Mouse (Mus musculus) heart, embryonic 15.5 days (tissue): ENCODE data around the gene Rpa2. TPM values are rescaled to one million over a fixed set of nuclear protein-coding genes. Genes with fewer than 3 reads are reported as not detected.
"Not testable (repeated sequence)": the region's sequence is repeated elsewhere in the genome, so short reads cannot be mapped to it uniquely, and the experiment has no call there.

ENCODE experiments used
- ATAC-seq: fragments of 200-750 bp; cut with Nextera tagmentation; replicated peaks from 2 replicates; pipeline ENCODE4 v1.8.0; 2017; ENCODE audit warnings: low read depth, moderate TSS enrichment; ENCODE audit not compliant: insufficient number of reproducible peaks, insufficient read depth, low FRiP score
- H3K27ac ChIP-seq: fragments of 300-500 bp; sonication (generic); 2 replicates; pipeline ENCODE4 v1.5.1; 2015; ENCODE audit warnings: mild to moderate bottlenecking, inconsistent platforms
- H3K27me3 ChIP-seq: fragments of 300-500 bp; sonication (generic); 2 replicates; pipeline ENCODE4 v1.6.1; 2015; ENCODE audit warnings: inconsistent platforms
- H3K36me3 ChIP-seq: fragments of 300-500 bp; sonication (generic); 2 replicates; pipeline ENCODE4 v1.6.1; 2015; ENCODE audit warnings: mild to moderate bottlenecking, inconsistent platforms
- H3K4me1 ChIP-seq: fragments of 300-500 bp; sonication (generic); replicated peaks from 2 replicates; pipeline ENCODE4 v1.6.1; 2015; ENCODE audit warnings: inconsistent platforms
- H3K4me2 ChIP-seq: fragments of 300-500 bp; sonication (generic); 2 replicates; pipeline ENCODE4 v1.6.1; 2015; ENCODE audit warnings: inconsistent platforms, mild to moderate bottlenecking, moderate library complexity
- H3K4me3 ChIP-seq: fragments of 300-500 bp; sonication (generic); 2 replicates; pipeline ENCODE4 v1.5.1; 2015; ENCODE audit warnings: mild to moderate bottlenecking, inconsistent platforms
- H3K9ac ChIP-seq: fragments of 300-500 bp; sonication (generic); 2 replicates; pipeline ENCODE4 v1.6.1; 2015; ENCODE audit warnings: mild to moderate bottlenecking, inconsistent platforms
- H3K9me3 ChIP-seq: fragments of 300-500 bp; sonication (generic); replicated peaks from 2 replicates; pipeline ENCODE4 v1.6.1; 2016; ENCODE audit warnings: inconsistent platforms
- WGBS: fragments of 180-500 bp; shearing (Covaris S2); methylation state at CpG from one replicate; pipeline ENCODE4 v1.1.7; 2015; ENCODE audit warnings: mixed read lengths; 5-methylcytosine and 5-hydroxymethylcytosine counted together
- polyA plus RNA-seq: library from polyadenylated mRNA; unstranded; fragments of >200 nt; fragmentation: Nextera tagmentation; extraction: Ambion mirVana; gene quantifications from 2 replicates; pipeline ENCODE4 v1.2.1, GENCODE M21; 2015

The Rpa2 gene
- polyA plus RNA-seq = 60.8 and 71.2 TPM in 2 replicates

DNA sequence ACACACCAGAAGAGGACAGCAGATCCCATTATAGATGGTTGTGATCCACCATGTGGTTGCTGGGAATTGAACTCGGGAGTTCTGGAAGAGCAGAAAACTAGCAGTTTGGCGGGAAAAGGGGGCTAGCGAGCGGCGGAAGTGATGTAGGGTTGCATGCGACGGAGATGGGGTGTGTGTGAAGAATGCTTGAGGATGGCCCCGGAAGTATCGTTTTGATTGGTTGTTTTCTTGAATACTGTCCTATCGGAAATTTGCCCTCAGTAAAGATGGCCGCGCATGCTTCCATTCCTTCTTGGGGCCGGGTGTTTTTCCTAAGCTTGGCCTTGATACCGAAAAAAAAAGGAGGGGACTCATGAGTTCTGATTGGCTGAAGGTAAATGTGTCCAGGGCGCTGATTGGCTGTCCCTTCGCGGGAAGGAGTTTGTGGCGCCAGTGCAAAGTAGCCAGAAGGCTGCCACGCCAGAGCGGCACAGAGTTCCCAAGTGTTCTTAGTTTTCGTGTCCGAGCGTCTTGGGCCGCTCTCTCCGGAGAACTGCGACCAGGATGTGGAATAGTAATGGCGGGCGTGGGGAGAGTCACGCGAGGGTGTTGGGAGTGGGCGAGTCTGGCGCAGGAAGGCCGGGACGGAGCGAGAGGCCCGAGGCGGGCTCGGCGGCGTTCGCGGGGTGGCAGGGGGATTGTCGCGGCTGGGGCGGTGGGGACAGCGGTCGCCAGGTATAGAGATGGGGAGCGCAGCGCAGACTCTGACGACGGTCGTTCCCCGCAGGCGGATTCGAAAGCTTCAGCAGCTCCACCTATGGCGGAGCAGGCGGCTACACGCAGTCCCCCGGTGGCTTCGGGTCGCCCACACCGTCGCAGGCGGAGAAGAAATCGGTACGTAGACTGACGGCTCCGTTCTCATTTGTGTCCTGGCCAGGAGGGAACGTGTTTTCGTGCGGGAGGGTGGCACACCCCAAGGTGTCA lies at the start of gene Rpa2:
TSS of gene Rpa2 (plus strand) at position 419 of the 963 bp plus-strand sequence.
- H3K27ac ChIP-seq = peak within 1 kb of the TSS; percentile 76
- peak within 1 kb of the TSS; percentile 87 for H3K9ac ChIP-seq
- under 1% methylated on average over 71 of the region's 71 CpGs for WGBS
- peak; percentile 95 for ATAC-seq
- peaks cover 10% of the 10 kb centered on the region for H3K4me1 ChIP-seq
- H3K4me3 ChIP-seq = peak within 1 kb of the TSS; percentile 87
- H3K4me2 ChIP-seq = peak within 1 kb of the TSS; percentile 90
- H3K36me3 ChIP-seq = peaks cover 28% of the 10 kb centered on the region
- H3K27me3 ChIP-seq = no peaks in the 10 kb centered on the region
- H3K9me3 ChIP-seq = no peaks in the 10 kb centered on the region

DNA sequence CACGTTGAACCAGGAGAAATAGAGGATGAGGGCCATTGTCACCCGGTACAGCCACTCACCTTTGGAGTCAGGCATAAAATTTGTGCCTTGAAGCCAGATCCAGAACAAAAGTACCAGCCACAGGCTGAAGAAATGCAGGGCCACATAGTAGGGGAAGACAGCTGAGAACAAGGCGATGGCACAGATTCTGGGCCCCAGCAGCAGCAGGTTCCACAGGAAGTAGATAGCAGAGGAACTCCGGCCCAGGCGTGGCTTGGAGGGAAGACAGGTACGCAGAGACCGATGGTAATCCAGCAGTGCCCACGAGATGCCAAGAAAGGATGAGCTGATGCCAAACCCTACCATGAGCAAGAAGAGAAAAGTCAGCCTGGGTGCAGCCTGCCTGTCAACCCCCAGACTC lies 39.9 kb upstream of the Rpa2 start:
- H3K9ac ChIP-seq = no peak overlapping the region
- no peak overlapping the region for H3K4me2 ChIP-seq
- H3K4me1 ChIP-seq = peaks cover 16% of the 10 kb centered on the region
- H3K36me3 ChIP-seq = peaks cover under 1% of the 10 kb centered on the region; the same call in 1 of the 2 replicates
- no peak for ATAC-seq
- WGBS = 77% methylated on average over 8 of the region's 8 CpGs
- H3K27ac ChIP-seq = no peak overlapping the region
- no peaks in the 10 kb centered on the region for H3K27me3 ChIP-seq
- H3K4me3 ChIP-seq = no peak overlapping the region
- no peaks in the 10 kb centered on the region for H3K9me3 ChIP-seq

DNA sequence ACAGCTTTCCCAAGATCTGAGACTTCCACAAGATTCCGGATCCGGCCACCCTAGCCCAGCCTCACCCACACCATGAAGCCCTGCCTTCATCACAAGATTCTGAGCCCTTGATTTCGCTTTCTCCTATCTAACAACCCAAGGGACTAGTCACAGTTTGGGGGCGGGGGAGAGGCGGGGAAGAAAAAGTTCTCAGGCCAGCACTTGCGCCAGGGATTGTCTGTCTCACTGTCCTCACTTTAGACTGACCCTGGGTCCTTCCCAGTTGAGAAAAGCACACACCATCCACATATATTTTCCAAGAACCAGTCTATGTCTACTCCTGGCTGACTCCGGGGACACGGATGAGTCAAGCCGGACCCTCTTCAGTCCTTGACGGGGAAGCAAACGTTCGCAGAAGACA lies 36.5 kb upstream of the Rpa2 start:
- Histone ChIP-seq H3K27me3 (no peaks in the 10 kb centered on the region), H3K4me3 (peak overlapping the region; percentile 62), H3K27ac (no peak overlapping the region), H3K36me3 (no peaks in the 10 kb centered on the region), H3K9me3 (no peaks in the 10 kb centered on the region), H3K4me2 (peak overlapping the region; percentile 80), H3K9ac (peak overlapping the region; percentile 59; the same call in 1 of the 2 replicates), H3K4me1 (peaks cover 9% of the 10 kb centered on the region)
- 43% methylated on average over 12 of the region's 12 CpGs for WGBS
- ATAC-seq = no peak

DNA sequence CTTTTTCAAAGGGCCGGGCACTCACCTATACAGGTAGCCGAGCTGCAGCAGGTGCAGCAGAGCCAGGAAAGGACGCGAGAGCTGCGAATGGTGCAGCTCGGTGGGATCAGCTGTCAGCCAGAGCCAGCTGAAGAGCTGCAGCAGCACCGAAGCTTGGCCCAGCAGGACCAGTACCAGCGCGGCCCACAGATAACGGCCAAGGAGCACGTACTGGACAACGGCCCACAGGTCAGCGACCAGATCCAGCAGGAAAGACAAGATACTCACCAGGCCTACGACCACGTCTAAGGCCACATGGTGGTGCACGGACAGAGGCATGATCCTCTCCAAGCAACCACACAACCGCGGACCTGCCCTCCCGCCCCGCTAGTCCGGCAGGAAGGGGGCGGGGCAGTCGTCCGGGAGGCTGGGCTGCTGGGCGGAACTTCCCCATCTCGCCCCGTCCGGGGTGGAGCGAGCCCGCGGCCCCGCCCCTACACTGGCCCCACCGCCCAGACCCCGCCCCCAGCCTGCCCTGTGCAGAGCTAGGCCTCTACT lies 35.9 kb upstream of the Rpa2 start, which contains the start of gene Xkr8:
TSS of gene Xkr8 (minus strand) at position 399 of the 537 bp plus-strand sequence.
- Histone ChIP-seq H3K4me2 (peak within 1 kb of the TSS; percentile 80), H3K4me1 (peaks cover 9% of the 10 kb centered on the region), H3K9me3 (no peaks in the 10 kb centered on the region), H3K4me3 (peak within 1 kb of the TSS; percentile 62), H3K27ac (no peak within 1 kb of the TSS), H3K9ac (peak within 1 kb of the TSS; percentile 59), H3K36me3 (no peaks in the 10 kb centered on the region), H3K27me3 (no peaks in the 10 kb centered on the region)
- WGBS = 2% methylated on average over 31 of the region's 34 CpGs
- peak; percentile 97 for ATAC-seq

DNA sequence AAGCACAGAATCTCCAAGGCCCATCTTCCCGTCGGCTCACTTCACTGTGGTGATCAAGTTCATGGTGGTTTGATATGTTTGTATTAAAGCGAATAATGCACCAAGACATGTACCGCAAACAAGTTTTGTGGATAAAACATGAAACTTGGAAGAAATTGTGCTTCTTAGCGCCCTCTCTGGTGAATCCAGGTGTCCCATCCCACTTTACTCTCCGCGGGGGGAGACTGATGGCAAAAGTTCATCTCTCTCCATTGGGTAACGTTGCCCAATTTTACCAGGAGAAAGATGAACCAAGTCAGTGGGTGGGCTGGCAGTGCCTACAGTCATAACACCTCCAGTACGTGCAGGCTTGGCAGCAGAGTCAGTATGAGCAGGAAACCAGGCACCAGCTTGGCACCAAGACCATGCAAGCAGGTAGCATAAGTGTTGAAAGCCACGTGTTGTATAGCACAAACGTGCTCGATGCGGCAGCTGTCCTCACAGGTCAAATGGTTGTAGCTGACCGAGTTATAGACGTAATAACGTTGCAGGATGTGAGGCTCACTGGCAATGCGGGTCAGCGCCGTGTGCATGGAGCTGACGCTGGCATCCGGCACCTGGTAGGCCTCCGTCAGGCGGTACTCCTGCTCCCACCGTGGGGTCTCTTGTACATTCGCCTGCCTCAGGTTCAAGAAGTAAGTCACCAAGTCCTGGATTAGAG lies 34.9 kb upstream of the Rpa2 start:
- no peak for ATAC-seq
- Histone ChIP-seq H3K9me3 (no peaks in the 10 kb centered on the region), H3K9ac (no peak overlapping the region), H3K4me3 (no peak overlapping the region), H3K36me3 (no peaks in the 10 kb centered on the region), H3K4me1 (peaks cover 9% of the 10 kb centered on the region), H3K27ac (no peak overlapping the region), H3K27me3 (no peaks in the 10 kb centered on the region), H3K4me2 (no peak overlapping the region)
- 90% methylated on average over 25 of the region's 25 CpGs for WGBS

DNA sequence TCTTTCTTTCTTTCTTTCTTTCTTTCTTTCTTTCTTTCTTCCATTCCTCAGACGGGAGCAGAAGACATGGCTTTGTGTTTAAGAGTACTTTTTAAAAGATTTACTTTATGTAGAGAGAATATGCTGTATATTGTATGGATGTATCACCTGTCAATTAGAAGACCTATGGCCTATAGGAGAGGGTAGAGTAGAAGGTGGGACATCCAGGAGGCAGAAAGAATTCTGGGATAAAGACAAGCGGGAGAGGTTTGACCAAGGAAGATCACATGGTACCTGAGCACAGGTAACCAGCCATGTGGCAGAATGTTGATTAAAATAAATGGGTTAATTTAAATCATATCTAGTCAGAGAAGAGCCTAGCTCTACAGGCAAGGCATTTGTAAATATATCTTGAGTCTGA lies 33.4 kb upstream of the Rpa2 start:
- Histone ChIP-seq H3K27ac (no peak overlapping the region), H3K9ac (no peak overlapping the region), H3K4me3 (no peak overlapping the region), H3K27me3 (no peaks in the 10 kb centered on the region), H3K9me3 (no peaks in the 10 kb centered on the region), H3K36me3 (no peaks in the 10 kb centered on the region), H3K4me2 (no peak overlapping the region), H3K4me1 (peaks cover 9% of the 10 kb centered on the region)
- WGBS = 91% methylated on average over 2 of the region's 2 CpGs
- ATAC-seq = no peak

DNA sequence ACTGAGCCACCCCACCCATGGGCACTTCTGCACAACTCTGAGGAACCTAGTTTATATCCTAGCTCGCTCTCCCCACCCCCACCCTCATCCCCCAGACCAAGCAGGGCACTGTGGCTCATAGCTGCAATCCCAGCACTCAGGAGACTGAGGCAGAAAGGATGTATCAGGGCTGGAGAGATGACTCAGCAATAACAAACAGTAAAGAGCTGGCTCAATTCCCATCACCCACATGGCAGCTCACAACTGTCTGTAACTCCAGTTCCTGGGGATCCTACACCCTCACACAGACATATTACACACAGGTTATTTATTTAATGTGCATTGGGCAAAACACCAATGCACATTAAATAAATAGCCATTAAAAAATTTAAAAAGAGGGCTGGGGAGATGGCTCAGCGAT lies 32.7 kb upstream of the Rpa2 start:
- no peak overlapping the region for H3K4me2 ChIP-seq
- H3K27me3 ChIP-seq = no peaks in the 10 kb centered on the region
- H3K27ac ChIP-seq = no peak overlapping the region
- no peak overlapping the region for H3K9ac ChIP-seq
- no peaks in the 10 kb centered on the region for H3K36me3 ChIP-seq
- H3K9me3 ChIP-seq = no peaks in the 10 kb centered on the region
- WGBS = 67% methylated on average over 2 of the region's 2 CpGs
- H3K4me1 ChIP-seq = peaks cover 9% of the 10 kb centered on the region
- ATAC-seq = no peak
- no peak overlapping the region for H3K4me3 ChIP-seq

DNA sequence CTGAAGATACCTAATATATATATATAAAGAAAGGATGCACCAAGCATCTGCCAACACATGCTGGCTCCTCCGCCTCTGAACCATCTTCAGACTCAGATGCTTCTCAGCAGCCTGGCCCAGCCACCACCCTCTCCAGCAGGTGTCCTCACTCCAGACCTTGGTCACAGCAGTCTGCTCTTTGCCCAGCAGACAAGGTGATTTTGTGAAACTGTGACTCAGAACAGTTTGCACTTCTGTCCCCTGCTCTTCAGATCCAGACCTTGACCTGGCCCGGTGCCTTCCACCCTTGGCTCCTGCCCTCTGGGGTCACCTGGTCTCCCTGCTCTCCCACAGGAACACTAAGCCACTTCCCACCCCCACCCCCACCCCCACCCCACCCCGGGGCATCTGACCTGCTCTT lies 32.2 kb upstream of the Rpa2 start:
- 52% methylated on average over 3 of the region's 3 CpGs for WGBS
- no peak for ATAC-seq

DNA sequence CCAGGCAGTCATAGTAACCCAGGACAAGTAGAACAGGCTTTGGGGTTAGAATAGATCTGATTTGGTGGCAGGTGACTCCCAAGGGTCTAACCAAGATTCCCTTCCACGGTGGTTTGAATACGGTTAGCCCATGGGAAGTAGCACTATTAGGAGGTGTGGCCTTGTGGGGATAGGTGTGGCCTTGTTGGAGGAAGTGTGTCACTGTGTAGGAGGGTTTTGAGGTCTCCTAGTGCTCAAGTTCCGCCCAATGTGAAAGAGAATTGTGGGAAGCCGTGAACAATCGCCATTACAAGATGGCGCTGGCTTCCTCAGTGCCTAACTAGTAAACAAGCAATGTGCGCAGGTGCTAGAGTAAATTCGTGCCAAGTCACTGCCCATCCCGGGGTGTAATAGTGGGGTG lies 31.0 kb upstream of the Rpa2 start:
- 87% methylated on average over 9 of the region's 9 CpGs for WGBS
- ATAC-seq = not testable (repeated sequence)

More for the DNA sequence above, 32.2 kb upstream of the Rpa2 start:
- Histone ChIP-seq H3K27ac (no peak overlapping the region), H3K9me3 (no peaks in the 10 kb centered on the region), H3K4me1 (peaks cover 9% of the 10 kb centered on the region), H3K9ac (no peak overlapping the region), H3K27me3 (no peaks in the 10 kb centered on the region), H3K36me3 (no peaks in the 10 kb centered on the region), H3K4me2 (no peak overlapping the region), H3K4me3 (no peak overlapping the region)

DNA sequence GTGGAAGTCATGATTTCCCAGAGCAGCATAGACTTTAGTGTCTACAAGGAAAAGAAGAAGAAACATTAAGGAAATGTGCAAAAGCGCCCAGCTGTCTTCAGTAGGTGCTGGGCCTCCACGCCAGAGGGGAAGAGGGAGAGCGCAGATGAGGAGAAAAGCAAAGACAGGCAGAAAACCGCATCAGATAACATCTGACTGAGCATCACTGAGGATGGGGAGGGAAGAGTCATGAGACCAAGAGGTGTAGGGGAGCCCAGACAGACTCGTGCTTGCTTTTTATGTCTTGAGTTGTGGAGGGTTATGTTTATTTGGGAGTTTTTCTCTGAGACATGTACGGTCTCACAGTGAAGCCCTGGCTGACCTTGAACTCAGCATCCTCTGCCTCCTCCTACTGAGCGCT lies 26.6 kb upstream of the Rpa2 start:
- H3K9me3 ChIP-seq = no peaks in the 10 kb centered on the region
- H3K36me3 ChIP-seq = no peaks in the 10 kb centered on the region
- no peak overlapping the region for H3K4me2 ChIP-seq
- no peak overlapping the region for H3K27ac ChIP-seq
- no peak for ATAC-seq
- WGBS = 84% methylated on average over 7 of the region's 7 CpGs
- H3K4me1 ChIP-seq = peaks cover 12% of the 10 kb centered on the region
- H3K27me3 ChIP-seq = no peaks in the 10 kb centered on the region
- H3K4me3 ChIP-seq = no peak overlapping the region
- H3K9ac ChIP-seq = no peak overlapping the region

More for the DNA sequence above, 31.0 kb upstream of the Rpa2 start:
- H3K36me3 ChIP-seq, H3K9ac ChIP-seq, H3K4me3 ChIP-seq, H3K4me2 ChIP-seq, H3K27ac ChIP-seq, H3K9me3 ChIP-seq, H3K27me3 ChIP-seq, H3K4me1 ChIP-seq: not testable (repeated sequence)
